Mouse (Mus musculus) adrenal gland, postnatal 14 days (tissue): ENCODE measurements around the gene Lin7a. TPM values are rescaled to one million over a fixed set of nuclear protein-coding genes. Genes with fewer than 3 reads are reported as not detected.
"Not testable (repeated sequence)": the region's sequence is repeated elsewhere in the genome, so short reads cannot be mapped to it uniquely, and the experiment has no call there.

Experiments
- DNase-seq: peaks from one replicate; pipeline ENCODE4 v3.0.0; 2021; ENCODE audit warnings: mixed read lengths
- total RNA-seq: library from RNA; stranded (reverse); gene quantifications from 2 replicates; pipeline ENCODE4 v1.2.3, GENCODE M21; 2021

Gene Lin7a
- total RNA-seq, 1 experiment from 2014 or later, result 3.3 TPM

- no peak for DNase-seq
Measured at GRCm38 (mm10) chr10:107237076-107237475, 34.4 kb upstream of the Lin7a start.

- DNase-seq, result no peak
Measured at GRCm38 (mm10) chr10:107237736-107238135, 33.8 kb upstream of the Lin7a start.

GRCm38 (mm10) chr10:107238151-107238860 is 33.2 kb upstream of the Lin7a start:
- DNase-seq, result no peak

GRCm38 (mm10) chr10:107238861-107239435 is 32.5 kb upstream of the Lin7a start:
- DNase-seq, result no peak

- DNase-seq, result no peak
Measured at GRCm38 (mm10) chr10:107239651-107240330, 31.7 kb upstream of the Lin7a start.

- DNase-seq, result no peak
Measured at GRCm38 (mm10) chr10:107240446-107240845, 31.0 kb upstream of the Lin7a start.

GRCm38 (mm10) chr10:107240986-107241385 is 30.5 kb upstream of the Lin7a start:
- no peak for DNase-seq

GRCm38 (mm10) chr10:107241406-107241805 is 30.1 kb upstream of the Lin7a start:
- DNase-seq, result no peak

- not testable (repeated sequence) for DNase-seq
Measured at GRCm38 (mm10) chr10:107241999-107242398, 29.5 kb upstream of the Lin7a start.

- no peak for DNase-seq
Measured at GRCm38 (mm10) chr10:107242696-107243400, 28.6 kb upstream of the Lin7a start.

- DNase-seq, result no peak
Measured at GRCm38 (mm10) chr10:107244211-107244610, 27.3 kb upstream of the Lin7a start.

- DNase-seq, result no peak
Measured at GRCm38 (mm10) chr10:107244691-107245530, 26.6 kb upstream of the Lin7a start.

GRCm38 (mm10) chr10:107245531-107245840 is 26.0 kb upstream of the Lin7a start:
- no peak for DNase-seq

- no peak for DNase-seq
Measured at GRCm38 (mm10) chr10:107245961-107246460, 25.5 kb upstream of the Lin7a start.

- no peak for DNase-seq
Measured at GRCm38 (mm10) chr10:107247001-107247670, 24.4 kb upstream of the Lin7a start.

GRCm38 (mm10) chr10:107248481-107248880 is 23.0 kb upstream of the Lin7a start:
- no peak for DNase-seq

- DNase-seq, result no peak
Measured at GRCm38 (mm10) chr10:107249056-107249455, 22.4 kb upstream of the Lin7a start.

- no peak for DNase-seq
Measured at GRCm38 (mm10) chr10:107249606-107250186, 21.8 kb upstream of the Lin7a start.

- no peak for DNase-seq
Measured at GRCm38 (mm10) chr10:107250346-107251210, 20.9 kb upstream of the Lin7a start.

GRCm38 (mm10) chr10:107251271-107251670 is 20.2 kb upstream of the Lin7a start:
- no peak for DNase-seq
